Mouse (Mus musculus) ovary, postnatal 36 days (tissue): ENCODE data around the gene Nhlrc4.

Experiments
- DNase-seq: peaks from one replicate; pipeline ENCODE4 v3.0.0; 2022; ENCODE audit warnings: low spot score, mixed read lengths

The Nhlrc4 gene

GRCm38 (mm10) chr17:25958771-25959494 lies 14.2 kb upstream of the Nhlrc4 start:
- no peak for DNase-seq

- no peak for DNase-seq
Observed at GRCm38 (mm10) chr17:25957586-25958051, 12.9 kb upstream of the Nhlrc4 start.

GRCm38 (mm10) chr17:25956631-25957030 lies 11.9 kb upstream of the Nhlrc4 start:
- DNase-seq = no peak

GRCm38 (mm10) chr17:25956201-25956600 lies 11.4 kb upstream of the Nhlrc4 start:
- no peak for DNase-seq

- no peak for DNase-seq
Observed at GRCm38 (mm10) chr17:25955736-25956135, 11.0 kb upstream of the Nhlrc4 start.

GRCm38 (mm10) chr17:25954671-25955070 lies 9.9 kb upstream of the Nhlrc4 start:
- no peak for DNase-seq

- no peak for DNase-seq
Observed at GRCm38 (mm10) chr17:25953161-25953560, 8.4 kb upstream of the Nhlrc4 start.

GRCm38 (mm10) chr17:25951803-25952623 lies 7.3 kb upstream of the Nhlrc4 start, which contains the start of gene A930017K11Rik:
TSS of gene A930017K11Rik (minus strand) at chr17:25952565.
- DNase-seq = peak; percentile 18

- no peak for DNase-seq
Observed at GRCm38 (mm10) chr17:25951225-25951802, 6.6 kb upstream of the Nhlrc4 start.

GRCm38 (mm10) chr17:25950706-25951105 lies 5.9 kb upstream of the Nhlrc4 start:
- no peak for DNase-seq

GRCm38 (mm10) chr17:25949981-25950380 lies 5.2 kb upstream of the Nhlrc4 start:
- DNase-seq = no peak

GRCm38 (mm10) chr17:25948051-25948450 lies 3.3 kb upstream of the Nhlrc4 start:
- no peak for DNase-seq

GRCm38 (mm10) chr17:25947576-25947975 lies 2.8 kb upstream of the Nhlrc4 start:
- DNase-seq = no peak

GRCm38 (mm10) chr17:25946891-25947290 lies 2.1 kb upstream of the Nhlrc4 start:
- DNase-seq = no peak

- no peak for DNase-seq
Observed at GRCm38 (mm10) chr17:25946349-25946748, 1.6 kb upstream of the Nhlrc4 start.

- peak; percentile 59 for DNase-seq
Observed at GRCm38 (mm10) chr17:25945517-25946155, 875 bp upstream of the Nhlrc4 start.

GRCm38 (mm10) chr17:25943769-25944168 lies 992 bp downstream of the Nhlrc4 start:
- no peak for DNase-seq

GRCm38 (mm10) chr17:25943221-25943620 lies 1.5 kb downstream of the Nhlrc4 start:
- DNase-seq = no peak

GRCm38 (mm10) chr17:25942597-25943151 lies 2.1 kb downstream of the Nhlrc4 start:
- DNase-seq = no peak

- peak; percentile 81 for DNase-seq
Observed at GRCm38 (mm10) chr17:25941511-25942241, 3.1 kb downstream of the Nhlrc4 start.

GRCm38 (mm10) chr17:25934526-25934925 lies 10.2 kb downstream of the Nhlrc4 start:
- DNase-seq = no peak
